Mouse (Mus musculus) frontal cortex, adult 2 months (tissue): ENCODE results near the gene Olfr1323. TPM values are rescaled to one million over a fixed set of nuclear protein-coding genes. Genes with fewer than 3 reads are reported as not detected.
A peak's percentile ranks its signal among the peaks of the same experiment; 100 is the strongest.

Experiments used
- DNase-seq, 2 experiments: peaks; one replicate each; pipeline ENCODE4 v3.0.0; 2022; ENCODE audit warnings: low spot score in 1 of 2; ENCODE audit errors: extremely low spot score in 1 of 2
- polyA plus RNA-seq: library from polyadenylated mRNA; depleted of rRNA; stranded (reverse); fragments of >200 nt; gene quantifications from 2 replicates; pipeline ENCODE4 v1.2.3, GENCODE M21; 2012; rRNA removed

Gene Olfr1323
- polyA plus RNA-seq, result not detected in 2 replicates

- DNase-seq, result no peak
These were observed at the start of gene Olfr1323 for GRCm38 (mm10) chrX:50019259-50019658. Gene Olfr1323 (minus strand): TSS chrX:50019359.

DNA sequence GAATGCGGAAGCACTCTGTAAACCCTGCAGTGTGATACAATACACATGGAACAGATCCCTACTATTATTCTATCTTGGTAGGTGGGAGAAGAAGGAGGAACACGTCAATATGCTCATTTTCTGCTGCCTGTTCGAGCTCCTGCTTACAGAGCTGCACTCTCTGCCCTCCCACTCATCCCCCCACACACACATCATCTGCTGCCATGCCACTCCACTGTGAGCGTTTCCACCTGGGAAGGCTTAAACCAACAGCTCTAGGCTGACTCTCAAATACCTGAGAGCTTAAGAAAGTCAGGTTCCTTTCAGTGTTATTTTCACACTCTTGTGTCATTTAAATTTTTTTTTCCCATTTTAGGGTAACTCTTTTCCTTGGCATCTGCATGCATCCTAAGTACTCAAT lies 6.9 kb downstream of the Olfr1323 start:
- DNase-seq, result peak in 1 of 2 experiments; percentile 12

Other genes starting within 250 kb of the Olfr1323 start
- 2.0 and 3.5 TPM in 2 replicates for gene Igsf1, start 221.6 kb downstream of the Olfr1323 start, polyA plus RNA-seq
- gene Olfr1322, start 127.9 kb downstream of the Olfr1323 start, polyA plus RNA-seq, result not detected in 2 replicates